8 mouse cellular contexts compared by ENCODE assay signal in the genomic region with DNA sequence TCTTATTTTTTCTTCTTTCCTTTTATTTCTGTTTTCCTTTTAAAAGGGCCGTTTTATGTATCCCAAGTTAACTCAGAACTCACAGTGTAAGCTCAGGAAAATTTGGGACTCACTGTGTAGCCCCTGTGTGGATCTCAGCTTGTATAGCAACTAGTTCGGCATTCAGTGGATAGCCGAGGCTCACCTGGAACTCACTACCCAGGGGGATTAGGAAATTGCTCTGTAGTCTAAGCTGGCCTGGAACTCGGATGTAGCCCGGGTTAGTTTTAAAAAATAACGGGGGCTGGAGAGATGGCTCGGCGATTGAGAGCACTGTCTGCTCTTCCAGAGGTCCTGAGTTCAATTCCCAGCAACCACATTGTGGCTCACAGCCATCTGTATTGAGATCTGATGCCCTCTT. TPM values are rescaled to one million over a fixed set of nuclear protein-coding genes. Genes with fewer than 3 reads are reported as not detected.
DNase-seq lines count a peak whose midpoint lies in the region; ATAC-seq lines count a peak whose summit lies in the region.

No protein-coding gene starts in this region.

- no peaks in the 10 kb centered on the region for H3K27me3 ChIP-seq in heart, embryonic 16.5 days (ENCODE audit: control insufficient read depth, insufficient read depth, low read length)
- H3K27me3 ChIP-seq in forebrain, embryonic 16.5 days (replicated peaks; ENCODE audit: control insufficient read depth, insufficient read depth, low read length) = no peaks in the 10 kb centered on the region
- H3K27me3 ChIP-seq in midbrain, embryonic 10.5 days (ENCODE audit: low read depth, poor library complexity, severe bottlenecking) = no peaks in the 10 kb centered on the region

- WGBS in heart, embryonic 16.5 days = 7% methylated on average over 8 of the region's 8 CpGs
- 6% methylated on average over 8 of the region's 8 CpGs for WGBS in forebrain, embryonic 16.5 days
- WGBS in midbrain, embryonic 10.5 days = 12% methylated on average over 8 of the region's 8 CpGs

- H3K36me3 ChIP-seq in heart, embryonic 16.5 days (ENCODE audit: control insufficient read depth, insufficient read depth) = peaks cover 11% of the 10 kb centered on the region
- peaks cover under 1% of the 10 kb centered on the region; the same call in 1 of the 2 replicates for H3K36me3 ChIP-seq in forebrain, embryonic 16.5 days (ENCODE audit: control insufficient read depth, insufficient read depth)
- peaks cover 37% of the 10 kb centered on the region for H3K36me3 ChIP-seq in midbrain, embryonic 10.5 days

- H3K9ac ChIP-seq in heart, embryonic 16.5 days (ENCODE audit: low read length) = peak overlapping the region; percentile 77
- H3K9ac ChIP-seq in forebrain, embryonic 16.5 days (replicated peaks; ENCODE audit: low read depth, low read length) = peak overlapping the region; percentile 63

- peak overlapping the region; percentile 77 for H3K4me2 ChIP-seq in heart, embryonic 16.5 days (ENCODE audit: low read depth, low read length)
- H3K4me2 ChIP-seq in forebrain, embryonic 16.5 days (ENCODE audit: low read length) = peak overlapping the region; percentile 83

- peaks cover 16% of the 10 kb centered on the region for H3K4me1 ChIP-seq in heart, embryonic 16.5 days (ENCODE audit: control insufficient read depth, insufficient read depth, low read length)
- peaks cover 31% of the 10 kb centered on the region for H3K4me1 ChIP-seq in forebrain, embryonic 16.5 days (replicated peaks; ENCODE audit: control insufficient read depth, insufficient read depth, low read length)
- peaks cover 22% of the 10 kb centered on the region for H3K4me1 ChIP-seq in midbrain, embryonic 10.5 days

- no peaks in the 10 kb centered on the region for H3K9me3 ChIP-seq in heart, embryonic 16.5 days (replicated peaks; ENCODE audit: control insufficient read depth, low read length)
- H3K9me3 ChIP-seq in forebrain, embryonic 16.5 days (ENCODE audit: control insufficient read depth, low read length) = no peaks in the 10 kb centered on the region
- no peaks in the 10 kb centered on the region for H3K9me3 ChIP-seq in midbrain, embryonic 10.5 days (replicated peaks)

- ATAC-seq in heart, embryonic 16.5 days (replicated peaks; ENCODE audit: extremely low read depth, insufficient read depth, low FRiP score) = no peak
- ATAC-seq in forebrain, embryonic 16.5 days = no peak

- no peak for DNase-seq in heart, adult 8-10 months (ENCODE audit: low spot score)
- DNase-seq in MN1 (ENCODE audit: low spot score) = peak; percentile 32
- no peak for DNase-seq in midbrain, embryonic 10.5 days (ENCODE audit: low spot score)
- DNase-seq in thymus, postnatal 25 days = no peak
- no peak for DNase-seq in spleen, adult 12 weeks (ENCODE audit: low spot score)
- no peak for DNase-seq in right cerebral cortex, adult 18-20 months

- peak overlapping the region; percentile 78 for H3K27ac ChIP-seq in heart, embryonic 16.5 days (ENCODE audit: low read length)
- peak overlapping the region; percentile 76 for H3K27ac ChIP-seq in forebrain, embryonic 16.5 days (ENCODE audit: low read length)
- H3K27ac ChIP-seq in midbrain, embryonic 10.5 days (replicated peaks) = peak overlapping the region; percentile 88

- peak overlapping the region; percentile 65 for H3K4me3 ChIP-seq in heart, embryonic 16.5 days (ENCODE audit: low read length)
- peak overlapping the region; percentile 58 for H3K4me3 ChIP-seq in forebrain, embryonic 16.5 days (replicated peaks; ENCODE audit: low read length)
- peak overlapping the region; percentile 78 for H3K4me3 ChIP-seq in midbrain, embryonic 10.5 days

RNA-seq across cellular contexts. Expression of a gene that starts 1.9 kb away (rescaled TPM):
- polyA plus RNA-seq in heart, embryonic 16.5 days (2015; fragmentation: Nextera tagmentation; extraction: Ambion mirVana) = 16.1 and 17.7 TPM in 2 replicates
- 1 to 10 TPM; 6.9 to 8.4 (median 7.8) TPM for total RNA-seq in heart, adult 8-10 months (2022)
- polyA plus RNA-seq in forebrain, embryonic 16.5 days (2015; fragmentation: Nextera tagmentation; extraction: Ambion mirVana) = 25.4 and 29.6 TPM in 2 replicates
- polyA plus RNA-seq in midbrain, embryonic 10.5 days (2016; fragmentation: Nextera tagmentation; extraction: Ambion mirVana) = 35.0 and 36.1 TPM in 2 replicates

RNA-seq across cellular contexts. Expression of a gene that starts 2.0 kb away (rescaled TPM):
- polyA plus RNA-seq in heart, embryonic 16.5 days (2015; fragmentation: Nextera tagmentation; extraction: Ambion mirVana) = 60.1 and 65.7 TPM in 2 replicates
- total RNA-seq in heart, adult 8-10 months (2022) = 10 to 100 TPM; 50.7 to 62.6 (median 55.7) TPM
- 60.3 TPM in 2 replicates for polyA plus RNA-seq in forebrain, embryonic 16.5 days (2015; fragmentation: Nextera tagmentation; extraction: Ambion mirVana)
- polyA plus RNA-seq in midbrain, embryonic 10.5 days (2016; fragmentation: Nextera tagmentation; extraction: Ambion mirVana) = 77.6 and 80.9 TPM in 2 replicates

RNA-seq across cellular contexts. Expression of a gene that starts 40.4 kb away (rescaled TPM):
- 21.6 and 28.5 TPM in 2 replicates for polyA plus RNA-seq in heart, embryonic 16.5 days (2015; fragmentation: Nextera tagmentation; extraction: Ambion mirVana)
- total RNA-seq in heart, adult 8-10 months (2022) = 10 to 100 TPM; 38.1 to 48.4 (median 46.1) TPM
- 22.3 and 23.0 TPM in 2 replicates for polyA plus RNA-seq in forebrain, embryonic 16.5 days (2015; fragmentation: Nextera tagmentation; extraction: Ambion mirVana)
- polyA plus RNA-seq in midbrain, embryonic 10.5 days (2016; fragmentation: Nextera tagmentation; extraction: Ambion mirVana) = 37.0 and 37.5 TPM in 2 replicates
